Mouse (Mus musculus) heart, postnatal 10 days (tissue): ENCODE data around the gene Acyp1. TPM values are rescaled to one million over a fixed set of nuclear protein-coding genes. Genes with fewer than 3 reads are reported as not detected.

Source experiments
- DNase-seq, 2 experiments: peaks; one replicate each; pipeline ENCODE4 v3.0.0; 2021
- intact Hi-C: fragments of 180-260 bp; cut with DNase I; formaldehyde crosslinking; loops from one replicate; pipeline ENCODE4 v1.15.1; 2025
- total RNA-seq, 2 experiments: library from RNA; stranded (reverse); gene quantifications; 2 replicates each; pipeline ENCODE4 v1.2.3; 2021

The Acyp1 gene
- 10 to 100 TPM; 21.3 to 22.9 TPM for total RNA-seq

GRCm38 (mm10) chr12:85287809-85288485 lies at the start of gene Acyp1:
Acyp1 (minus strand) TSS chr12:85288438.
- DNase-seq, result peak; percentile 67 to 70
- intact Hi-C loops, result loop anchor here (1.0 to 5.0 kb wide), 2 partner anchors 116 to 144 kb away; no protein-coding TSS in a partner anchor

GRCm38 (mm10) chr12:85337567-85338311 lies 49.5 kb upstream of the Acyp1 start:
- no peak for DNase-seq
- intact Hi-C loops, result loop anchor here (5.0 kb wide), 1 partner anchor 390 kb away; no protein-coding TSS in a partner anchor

GRCm38 (mm10) chr12:85330153-85330552 lies 41.9 kb upstream of the Acyp1 start:
- intact Hi-C loops, result no loop called here
- DNase-seq, result no peak

- peak; percentile 49 to 63 for DNase-seq
- intact Hi-C loops, result no loop called here
Observed at GRCm38 (mm10) chr12:85308651-85309050, 20.4 kb upstream of the Acyp1 start.

- intact Hi-C loops, result loop anchor here (1.0 kb wide), 3 partner anchors 136 to 213 kb away; no protein-coding TSS in a partner anchor
- peak; percentile 88 to 91 for DNase-seq
Observed at GRCm38 (mm10) chr12:85305247-85305892, 17.1 kb upstream of the Acyp1 start.

GRCm38 (mm10) chr12:85304725-85305124 lies 16.5 kb upstream of the Acyp1 start:
- intact Hi-C loops, result loop anchor here (1.0 kb wide), 3 partner anchors 135 to 212 kb away; no protein-coding TSS in a partner anchor
- DNase-seq, result no peak

- DNase-seq, result no peak
- intact Hi-C loops, result no loop called here
Observed at GRCm38 (mm10) chr12:85303256-85303655, 15.0 kb upstream of the Acyp1 start.

GRCm38 (mm10) chr12:85298835-85299180 lies 10.6 kb upstream of the Acyp1 start:
- DNase-seq, result no peak
- intact Hi-C loops, result no loop called here

GRCm38 (mm10) chr12:85298127-85298834 lies 10.0 kb upstream of the Acyp1 start:
- DNase-seq, result no peak
- intact Hi-C loops, result no loop called here

- intact Hi-C loops, result no loop called here
- no peak for DNase-seq
Observed at GRCm38 (mm10) chr12:85297345-85297997, 9.2 kb upstream of the Acyp1 start.

- no peak for DNase-seq
- intact Hi-C loops, result no loop called here
Observed at GRCm38 (mm10) chr12:85296915-85297314, 8.7 kb upstream of the Acyp1 start.

GRCm38 (mm10) chr12:85295506-85295905 lies 7.3 kb upstream of the Acyp1 start:
- no peak for DNase-seq
- intact Hi-C loops, result no loop called here

GRCm38 (mm10) chr12:85292906-85293305 lies 4.7 kb upstream of the Acyp1 start:
- intact Hi-C loops, result no loop called here
- no peak for DNase-seq

- intact Hi-C loops, result no loop called here
- no peak for DNase-seq
Observed at GRCm38 (mm10) chr12:85292288-85292687, 4.0 kb upstream of the Acyp1 start.

- no peak for DNase-seq
- intact Hi-C loops, result no loop called here
Observed at GRCm38 (mm10) chr12:85291541-85291940, 3.3 kb upstream of the Acyp1 start.

- intact Hi-C loops, result no loop called here
Observed at GRCm38 (mm10) chr12:85290633-85291032, 2.4 kb upstream of the Acyp1 start.

GRCm38 (mm10) chr12:85289157-85290000 lies 1.1 kb upstream of the Acyp1 start:
- intact Hi-C loops, result loop anchor here (5.0 kb wide), 1 partner anchor 117 kb away; no protein-coding TSS in a partner anchor
- peak; percentile 50 to 64 for DNase-seq

More at GRCm38 (mm10) chr12:85290633-85291032, 2.4 kb upstream of the Acyp1 start:
- DNase-seq, result no peak

- DNase-seq, result peak; percentile 94
- intact Hi-C loops, result loop anchor here (5.0 kb wide), 1 partner anchor 116 kb away; no protein-coding TSS in a partner anchor
Observed at GRCm38 (mm10) chr12:85288486-85289156, 383 bp upstream of the Acyp1 start, which contains the start of gene Zc2hc1c. Zc2hc1c (plus strand) TSS chr12:85288591.
